Comparison of ENCODE assay signal across 8 mouse cellular contexts in genomic region chr8:84944478-84945160, GRCm38 (mm10). TPM values are rescaled to one million over a fixed set of nuclear protein-coding genes. Genes with fewer than 3 reads are reported as not detected.
DNase-seq lines count a peak whose midpoint lies in the region; ATAC-seq lines count a peak whose summit lies in the region.

No protein-coding gene starts in this region.

- H3K9ac ChIP-seq in heart, embryonic 11.5 days (ENCODE audit: low read depth, low read length): no peak overlapping the region
- H3K9ac ChIP-seq in forebrain, embryonic 16.5 days (replicated peaks; ENCODE audit: low read depth, low read length): no peak overlapping the region
- no peak overlapping the region for H3K9ac ChIP-seq in kidney, embryonic 14.5 days (ENCODE audit: low read depth, low read length)
- H3K9ac ChIP-seq in liver, embryonic 12.5 days: no peak overlapping the region
- 0 out of 2 replicates have a peak overlapping the region, but pooled peaks have one; percentile 76 for H3K9ac ChIP-seq in neural tube, embryonic 15.5 days (replicated peaks)

- WGBS in heart, embryonic 11.5 days (ENCODE audit: insufficient replicate concordance): 3% methylated on average over 26 of the region's 26 CpGs
- WGBS in forebrain, embryonic 16.5 days: 1% methylated on average over 26 of the region's 26 CpGs
- WGBS in kidney, embryonic 14.5 days: 2% methylated on average over 26 of the region's 26 CpGs
- WGBS in liver, embryonic 12.5 days (ENCODE audit: insufficient replicate concordance): 4% methylated on average over 26 of the region's 26 CpGs
- WGBS in neural tube, embryonic 15.5 days: 2% methylated on average over 26 of the region's 26 CpGs

- peak overlapping the region; percentile 14; the same call in 1 of the 2 replicates for H3K4me2 ChIP-seq in heart, embryonic 11.5 days
- peak overlapping the region; percentile 87 for H3K4me2 ChIP-seq in forebrain, embryonic 16.5 days (ENCODE audit: low read length)
- H3K4me2 ChIP-seq in kidney, embryonic 14.5 days (replicated peaks; ENCODE audit: low read depth, low read length): no peak overlapping the region
- H3K4me2 ChIP-seq in liver, embryonic 12.5 days: peak overlapping the region; percentile 43
- H3K4me2 ChIP-seq in neural tube, embryonic 15.5 days: peak overlapping the region; percentile 77

- H3K9me3 ChIP-seq in heart, embryonic 11.5 days (replicated peaks; ENCODE audit: control insufficient read depth, low read length): no peaks in the 10 kb centered on the region
- H3K9me3 ChIP-seq in forebrain, embryonic 16.5 days (ENCODE audit: control insufficient read depth, low read length): no peaks in the 10 kb centered on the region
- H3K9me3 ChIP-seq in kidney, embryonic 14.5 days (ENCODE audit: control insufficient read depth, low read length): no peaks in the 10 kb centered on the region
- no peaks in the 10 kb centered on the region for H3K9me3 ChIP-seq in liver, embryonic 12.5 days (replicated peaks)
- H3K9me3 ChIP-seq in neural tube, embryonic 15.5 days (replicated peaks): no peaks in the 10 kb centered on the region

- H3K27ac ChIP-seq in heart, embryonic 11.5 days (ENCODE audit: low read depth, low read length): no peak overlapping the region
- H3K27ac ChIP-seq in forebrain, embryonic 16.5 days (ENCODE audit: low read length): no peak overlapping the region
- no peak overlapping the region for H3K27ac ChIP-seq in kidney, embryonic 14.5 days (ENCODE audit: low read depth, low read length)
- H3K27ac ChIP-seq in liver, embryonic 12.5 days: no peak overlapping the region
- H3K27ac ChIP-seq in neural tube, embryonic 15.5 days (replicated peaks): peak overlapping the region; percentile 86

- no peak for DNase-seq in heart, adult 9 months (ENCODE audit: low spot score in 2 of 2)
- DNase-seq in cerebellum, adult 11 months: peak; percentile 80
- DNase-seq in yolk sac, embryonic 10.5 days (ENCODE audit: low spot score): no peak

- peaks cover 64% of the 10 kb centered on the region for H3K27me3 ChIP-seq in heart, embryonic 11.5 days (ENCODE audit: control insufficient read depth, insufficient read depth, low read length)
- peaks cover 23% of the 10 kb centered on the region for H3K27me3 ChIP-seq in forebrain, embryonic 16.5 days (replicated peaks; ENCODE audit: control insufficient read depth, insufficient read depth, low read length)
- H3K27me3 ChIP-seq in kidney, embryonic 14.5 days (ENCODE audit: control insufficient read depth, insufficient read depth, low read length): peaks cover 62% of the 10 kb centered on the region
- H3K27me3 ChIP-seq in liver, embryonic 12.5 days (replicated peaks): peaks cover 95% of the 10 kb centered on the region
- H3K27me3 ChIP-seq in neural tube, embryonic 15.5 days (replicated peaks): peaks cover 32% of the 10 kb centered on the region

- H3K4me1 ChIP-seq in heart, embryonic 11.5 days (ENCODE audit: control insufficient read depth, insufficient read depth, low read length): peaks cover 4% of the 10 kb centered on the region; the same call in 1 of the 2 replicates
- peaks cover 26% of the 10 kb centered on the region for H3K4me1 ChIP-seq in forebrain, embryonic 16.5 days (replicated peaks; ENCODE audit: control insufficient read depth, insufficient read depth, low read length)
- peaks cover 7% of the 10 kb centered on the region; the same call in 1 of the 2 replicates for H3K4me1 ChIP-seq in kidney, embryonic 14.5 days (ENCODE audit: control insufficient read depth, insufficient read depth, low read length)
- peaks cover 29% of the 10 kb centered on the region for H3K4me1 ChIP-seq in liver, embryonic 12.5 days
- peaks cover 36% of the 10 kb centered on the region for H3K4me1 ChIP-seq in neural tube, embryonic 15.5 days

- H3K4me3 ChIP-seq in heart, embryonic 11.5 days (ENCODE audit: low read depth, low read length): no peak overlapping the region
- H3K4me3 ChIP-seq in forebrain, embryonic 16.5 days (replicated peaks; ENCODE audit: low read length): peak overlapping the region; percentile 83
- H3K4me3 ChIP-seq in kidney, embryonic 14.5 days (ENCODE audit: low read length): peak overlapping the region; percentile 45; the same call in 1 of the 2 replicates
- peak overlapping the region; percentile 7 for H3K4me3 ChIP-seq in liver, embryonic 12.5 days
- H3K4me3 ChIP-seq in neural tube, embryonic 15.5 days (replicated peaks): peak overlapping the region; percentile 59

- peak; percentile 57; the same call in 1 of the 2 replicates for ATAC-seq in heart, embryonic 11.5 days (replicated peaks; ENCODE audit: insufficient number of reproducible peaks, low FRiP score, low TSS enrichment)
- ATAC-seq in forebrain, embryonic 16.5 days: peak; percentile 16; the same call in 1 of the 2 replicates
- ATAC-seq in kidney, embryonic 14.5 days (ENCODE audit: low FRiP score, low TSS enrichment): no peak
- peak; percentile 85 for ATAC-seq in liver, embryonic 12.5 days
- peak; percentile 35 for ATAC-seq in neural tube, embryonic 15.5 days (ENCODE audit: low FRiP score)

- no peaks in the 10 kb centered on the region for H3K36me3 ChIP-seq in heart, embryonic 11.5 days (ENCODE audit: control insufficient read depth, insufficient read depth, low read length)
- no peaks in the 10 kb centered on the region for H3K36me3 ChIP-seq in forebrain, embryonic 16.5 days (ENCODE audit: control insufficient read depth, insufficient read depth)
- no peaks in the 10 kb centered on the region for H3K36me3 ChIP-seq in kidney, embryonic 14.5 days (ENCODE audit: control insufficient read depth, insufficient read depth, low read length)
- no peaks in the 10 kb centered on the region for H3K36me3 ChIP-seq in liver, embryonic 12.5 days
- H3K36me3 ChIP-seq in neural tube, embryonic 15.5 days: no peaks in the 10 kb centered on the region

RNA-seq across cellular contexts. Expression of gene Rtbdn, which starts 2.2 kb away (rescaled TPM):
- polyA plus RNA-seq in heart, embryonic 11.5 days (2014; fragmentation: Nextera tagmentation; extraction: Ambion mirVana): not detected in 2 replicates
- polyA plus RNA-seq in forebrain, embryonic 16.5 days (2015; fragmentation: Nextera tagmentation; extraction: Ambion mirVana): 2.2 and 2.4 TPM in 2 replicates
- polyA plus RNA-seq in kidney, embryonic 14.5 days (2014; fragmentation: Nextera tagmentation; extraction: Ambion mirVana): 0.16 TPM in 1 of 2 replicates, not detected in the other
- 0.39 and 0.60 TPM in 2 replicates for polyA plus RNA-seq in liver, embryonic 12.5 days (2016; fragmentation: Nextera tagmentation; extraction: Ambion mirVana)
- polyA plus RNA-seq in neural tube, embryonic 15.5 days (2015; fragmentation: Nextera tagmentation; extraction: Ambion mirVana): 3.0 and 3.8 TPM in 2 replicates

RNA-seq across cellular contexts. Expression of gene Mast1, which starts 7.5 kb away (rescaled TPM):
- 0.27 TPM in 1 of 2 replicates, not detected in the other for polyA plus RNA-seq in heart, embryonic 11.5 days (2014; fragmentation: Nextera tagmentation; extraction: Ambion mirVana)
- polyA plus RNA-seq in forebrain, embryonic 16.5 days (2015; fragmentation: Nextera tagmentation; extraction: Ambion mirVana): 52.4 and 65.8 TPM in 2 replicates
- 0.21 and 0.35 TPM in 2 replicates for polyA plus RNA-seq in kidney, embryonic 14.5 days (2014; fragmentation: Nextera tagmentation; extraction: Ambion mirVana)
- polyA plus RNA-seq in liver, embryonic 12.5 days (2016; fragmentation: Nextera tagmentation; extraction: Ambion mirVana): 0.18 TPM in 2 replicates
- polyA plus RNA-seq in neural tube, embryonic 15.5 days (2015; fragmentation: Nextera tagmentation; extraction: Ambion mirVana): 60.7 and 74.7 TPM in 2 replicates

RNA-seq across cellular contexts. Expression of gene Gm49661, which starts 24.6 kb away (rescaled TPM):
- polyA plus RNA-seq in heart, embryonic 11.5 days (2014; fragmentation: Nextera tagmentation; extraction: Ambion mirVana): not detected in 2 replicates
- polyA plus RNA-seq in forebrain, embryonic 16.5 days (2015; fragmentation: Nextera tagmentation; extraction: Ambion mirVana): not detected in 2 replicates
- polyA plus RNA-seq in kidney, embryonic 14.5 days (2014; fragmentation: Nextera tagmentation; extraction: Ambion mirVana): not detected in 2 replicates
- 1.1 TPM in 1 of 2 replicates, not detected in the other for polyA plus RNA-seq in liver, embryonic 12.5 days (2016; fragmentation: Nextera tagmentation; extraction: Ambion mirVana)
- not detected in 2 replicates for polyA plus RNA-seq in neural tube, embryonic 15.5 days (2015; fragmentation: Nextera tagmentation; extraction: Ambion mirVana)

RNA-seq across cellular contexts. Expression of gene Prdx2, which starts 24.8 kb away (rescaled TPM):
- polyA plus RNA-seq in heart, embryonic 11.5 days (2014; fragmentation: Nextera tagmentation; extraction: Ambion mirVana): 862 and 992 TPM in 2 replicates
- 1,287 and 1,394 TPM in 2 replicates for polyA plus RNA-seq in forebrain, embryonic 16.5 days (2015; fragmentation: Nextera tagmentation; extraction: Ambion mirVana)
- polyA plus RNA-seq in kidney, embryonic 14.5 days (2014; fragmentation: Nextera tagmentation; extraction: Ambion mirVana): 965 and 1,048 TPM in 2 replicates
- polyA plus RNA-seq in liver, embryonic 12.5 days (2016; fragmentation: Nextera tagmentation; extraction: Ambion mirVana): 1,859 and 1,895 TPM in 2 replicates
- 930 and 1,070 TPM in 2 replicates for polyA plus RNA-seq in neural tube, embryonic 15.5 days (2015; fragmentation: Nextera tagmentation; extraction: Ambion mirVana)

RNA-seq across cellular contexts. Expression of gene Rnaseh2a, which starts 24.9 kb away (rescaled TPM):
- 95.9 and 106 TPM in 2 replicates for polyA plus RNA-seq in heart, embryonic 11.5 days (2014; fragmentation: Nextera tagmentation; extraction: Ambion mirVana)
- 79.9 and 85.8 TPM in 2 replicates for polyA plus RNA-seq in forebrain, embryonic 16.5 days (2015; fragmentation: Nextera tagmentation; extraction: Ambion mirVana)
- 143 and 154 TPM in 2 replicates for polyA plus RNA-seq in kidney, embryonic 14.5 days (2014; fragmentation: Nextera tagmentation; extraction: Ambion mirVana)
- 149 and 150 TPM in 2 replicates for polyA plus RNA-seq in liver, embryonic 12.5 days (2016; fragmentation: Nextera tagmentation; extraction: Ambion mirVana)
- polyA plus RNA-seq in neural tube, embryonic 15.5 days (2015; fragmentation: Nextera tagmentation; extraction: Ambion mirVana): 55.0 and 81.5 TPM in 2 replicates

Comparison
In these comparisons a context has a peak if more than half of its experiments do, and no peak if none do; other contexts are left out.
1. RNA of gene Mast1, which starts 7.5 kb away (polyA plus RNA-seq): 60.7 to 74.7 TPM in neural tube, embryonic 15.5 days and 52.4 to 65.8 TPM in forebrain, embryonic 16.5 days; 0.21 to 0.35 TPM in kidney, embryonic 14.5 days, 0.27 TPM in heart, embryonic 11.5 days and 0.18 TPM in liver, embryonic 12.5 days; every median in the first group is over 10 times any median in the second.